Mouse (Mus musculus) lung, adult 10 weeks (tissue): ENCODE data around the gene Retnlb. TPM values are rescaled to one million over a fixed set of nuclear protein-coding genes. Genes with fewer than 3 reads are reported as not detected.

Experiments used
- polyA plus RNA-seq: library from polyadenylated mRNA; stranded (reverse); fragments of 350-450 nt; fragmentation: Illumina TruSeq; extraction: RNeasy Lipid Tissue Mini Kit (QIAGEN cat#74804); gene quantifications from one replicate; pipeline ENCODE4 v1.2.3, GENCODE M21; 2014; ENCODE audit warnings: low read depth, low replicate concordance; ENCODE audit not compliant: insufficient read depth

Gene Retnlb
- polyA plus RNA-seq: not detected

DNA sequence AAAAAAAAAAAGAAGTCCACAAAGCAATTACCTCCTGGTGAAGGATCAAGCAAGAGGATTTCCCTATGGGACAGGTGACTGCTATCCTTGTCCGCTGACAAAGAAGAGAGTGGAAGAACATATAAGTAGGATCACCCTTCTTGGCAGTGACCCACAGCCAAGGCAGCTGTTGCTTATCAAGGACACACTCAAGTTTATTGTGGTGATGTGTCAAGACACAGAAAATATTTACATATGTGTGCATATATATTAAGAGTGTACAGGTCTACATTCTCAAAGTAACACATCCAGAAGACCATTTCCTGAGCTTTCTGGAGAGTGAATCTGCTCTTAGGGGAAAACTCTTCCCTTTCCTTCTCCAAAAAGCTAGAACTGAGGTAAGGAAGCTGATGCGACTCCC lies at the start of gene Retnlb:
TSS of gene Retnlb (plus strand) at position 162 of the 400 bp plus-strand sequence.

DNA sequence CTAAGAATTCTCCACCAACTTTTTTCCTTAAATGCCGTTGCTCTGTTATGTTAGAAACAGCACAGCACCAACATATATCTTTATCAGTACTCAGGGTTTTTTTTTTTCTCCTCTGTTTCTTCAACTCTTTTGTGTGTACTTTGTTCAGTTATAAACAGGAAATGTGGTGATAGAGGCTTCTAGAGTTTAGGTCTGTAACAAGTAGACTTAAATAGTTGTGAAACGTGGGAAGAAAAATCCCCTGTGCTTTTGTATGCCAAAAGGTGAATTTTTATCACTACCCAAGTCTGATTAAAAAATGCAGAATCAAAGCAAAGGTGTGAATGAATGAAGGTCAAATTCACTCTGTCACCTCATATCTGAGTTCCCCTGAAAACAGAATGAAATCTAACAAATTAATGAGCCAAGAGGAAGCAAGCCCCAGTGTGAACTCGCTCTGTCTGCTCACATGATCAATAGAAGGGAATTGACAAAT lies 44.6 kb upstream of the Retnlb start, which contains the start of gene Trat1:
TSS of gene Trat1 (minus strand) at position 51 of the 475 bp plus-strand sequence.

DNA sequence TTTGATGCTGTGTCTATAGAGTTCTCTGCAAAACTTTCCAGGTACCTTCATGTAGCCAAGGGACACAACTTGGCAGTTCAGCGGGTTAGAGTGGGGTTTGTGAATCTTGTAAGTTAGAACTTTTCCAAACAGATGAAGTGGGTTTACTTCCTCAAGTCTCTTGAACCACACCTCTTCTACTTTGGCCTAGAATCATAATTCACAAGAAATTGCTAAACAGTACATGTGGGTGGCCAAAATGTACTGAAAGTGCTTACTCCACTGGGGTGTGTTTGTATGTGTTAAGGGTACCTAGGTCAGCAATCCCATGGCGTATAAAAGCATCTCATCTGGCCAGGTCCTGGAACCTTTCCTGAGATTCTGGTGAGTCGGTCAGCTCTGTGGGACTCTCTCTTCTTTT lies 25.6 kb downstream of the Retnlb start, which contains the start of gene Retnla:
TSS of gene Retnla (plus strand) at position 286 of the 400 bp plus-strand sequence.

Other genes with a start within 250 kb of the Retnlb start
- gene Trat1, start 44.8 kb upstream of the Retnlb start, polyA plus RNA-seq: 1.7 TPM
- 204 TPM for gene Retnla, start 25.7 kb downstream of the Retnlb start, polyA plus RNA-seq
- 84.7 TPM for gene Retnlg, start 55.8 kb downstream of the Retnlb start, polyA plus RNA-seq
- 3.0 TPM for gene Dzip3, start 177.3 kb downstream of the Retnlb start, polyA plus RNA-seq
- 1.0 TPM for gene Cip2a, start 177.3 kb downstream of the Retnlb start, polyA plus RNA-seq
- gene Myh15, start 240.6 kb downstream of the Retnlb start, polyA plus RNA-seq: not detected